Mouse (Mus musculus): ENCODE measurements at regions not wholly inside any gene's neighbourhood (a gene's known extent, or its start where the extent isn't known, plus 50 kb on each side); places are given as distances from the start of the nearest gene placed in this dataset.

DNA sequence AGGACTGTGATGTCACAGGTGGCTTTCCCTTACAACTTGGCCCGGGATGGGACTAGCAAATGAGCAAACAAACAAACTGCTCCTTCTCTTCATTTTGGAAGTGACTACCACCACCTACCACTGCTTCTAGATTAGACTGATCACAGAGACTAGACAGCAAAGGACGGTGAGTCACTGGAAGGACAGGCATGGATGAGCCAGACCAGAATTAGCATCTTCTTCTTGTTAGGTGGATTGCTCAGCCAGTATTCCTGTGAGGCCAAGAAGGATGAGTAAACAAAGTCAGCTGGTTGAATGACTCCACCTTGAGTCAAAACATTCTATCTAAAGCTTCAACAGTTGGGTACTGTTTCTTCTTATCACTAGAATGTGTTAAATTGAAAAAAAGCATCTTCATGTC, 385.1 kb upstream of the Mon1b start:
- DNase-seq = no peak

DNA sequence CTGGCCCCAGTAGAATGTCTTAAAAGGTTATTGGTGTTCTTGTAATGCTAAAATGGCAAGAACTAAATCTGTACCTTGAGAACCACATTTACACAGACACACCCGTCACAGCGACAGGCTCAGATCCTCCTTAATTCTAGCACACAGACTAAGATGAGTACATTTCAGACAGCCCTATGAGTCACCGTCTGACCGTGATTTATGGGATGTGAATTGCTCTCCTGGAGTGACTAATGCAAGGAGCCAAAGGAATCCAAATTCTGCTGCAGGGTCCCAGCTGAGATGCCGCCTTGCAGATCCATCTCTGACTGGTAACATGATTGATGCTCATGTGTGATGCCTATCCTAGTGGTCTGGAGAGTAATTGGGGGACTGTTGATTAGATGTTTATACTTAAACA, 381.3 kb upstream of the Mon1b start:
- no peak for DNase-seq

DNA sequence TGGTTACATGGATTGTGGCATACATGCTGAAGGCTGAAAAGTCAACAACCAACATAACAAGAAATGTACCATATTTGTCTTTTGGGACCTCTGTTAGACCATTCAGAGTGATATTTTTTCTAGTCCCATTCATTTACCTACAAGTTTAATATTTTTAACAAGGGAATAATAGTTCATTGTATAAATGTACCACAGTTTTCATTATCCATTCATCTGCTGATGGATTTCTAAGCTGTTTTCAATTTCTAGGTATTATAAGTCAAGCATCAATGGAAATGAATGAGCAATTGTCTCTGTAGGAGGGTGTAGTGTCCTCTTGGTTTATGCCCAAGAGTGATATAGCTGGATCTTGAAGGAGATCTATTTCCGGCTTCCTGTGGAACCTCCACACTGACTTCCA, 375.9 kb upstream of the Mon1b start:
- DNase-seq = no peak

DNA sequence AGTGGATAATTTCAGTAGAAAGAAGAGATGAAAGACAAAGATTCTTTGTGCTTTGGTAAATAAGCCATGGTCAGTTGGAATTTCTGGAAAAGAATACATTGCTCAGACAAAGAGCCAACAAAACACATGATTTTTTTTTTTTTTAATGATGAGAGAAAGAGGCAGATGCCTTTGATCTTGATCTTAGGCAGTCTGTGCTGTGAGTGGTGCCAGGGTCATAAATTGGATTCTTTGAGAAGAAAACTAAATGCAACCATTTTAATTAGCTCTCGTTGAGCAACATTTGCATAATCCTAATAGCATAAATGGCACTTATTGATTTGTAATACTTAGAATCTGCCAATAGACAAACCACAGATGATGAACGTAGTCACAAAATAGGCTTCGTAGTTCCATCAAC, 372.1 kb upstream of the Mon1b start:
- no peak for DNase-seq

- no peak for DNase-seq
Measured at GRCm38 (mm10) chr8:113271262-113271661, 364.1 kb upstream of the Mon1b start.

DNA sequence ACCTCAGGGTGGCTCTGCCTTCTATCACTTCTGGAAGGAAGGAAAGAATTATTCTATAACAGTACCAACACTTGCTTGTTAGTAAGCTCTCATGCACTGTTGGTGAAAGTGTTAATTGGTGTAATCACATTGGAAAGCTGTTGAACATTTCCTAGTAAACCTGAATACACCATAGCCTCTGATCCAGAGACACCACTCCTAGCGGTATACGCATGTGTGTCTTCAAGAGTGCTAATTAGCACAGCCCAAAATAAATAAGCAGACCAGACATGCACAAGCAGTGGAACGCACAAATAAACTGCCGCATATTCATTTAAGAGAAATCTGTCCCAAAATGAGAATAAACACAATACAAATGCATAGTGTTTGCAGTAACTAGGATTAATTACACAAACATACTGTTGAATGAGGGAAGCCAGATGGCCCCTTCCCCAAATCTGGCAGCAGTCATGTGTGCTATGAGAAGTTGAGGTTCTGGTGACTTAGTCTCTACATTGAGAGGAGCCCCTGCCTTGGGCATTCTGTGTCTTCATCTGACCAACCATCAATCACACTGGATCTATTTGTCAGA, 335.0 kb upstream of the Mon1b start:
- no peak for DNase-seq

- no peak for DNase-seq
Measured at GRCm38 (mm10) chr8:113303426-113303825, 332.0 kb upstream of the Mon1b start.

DNA sequence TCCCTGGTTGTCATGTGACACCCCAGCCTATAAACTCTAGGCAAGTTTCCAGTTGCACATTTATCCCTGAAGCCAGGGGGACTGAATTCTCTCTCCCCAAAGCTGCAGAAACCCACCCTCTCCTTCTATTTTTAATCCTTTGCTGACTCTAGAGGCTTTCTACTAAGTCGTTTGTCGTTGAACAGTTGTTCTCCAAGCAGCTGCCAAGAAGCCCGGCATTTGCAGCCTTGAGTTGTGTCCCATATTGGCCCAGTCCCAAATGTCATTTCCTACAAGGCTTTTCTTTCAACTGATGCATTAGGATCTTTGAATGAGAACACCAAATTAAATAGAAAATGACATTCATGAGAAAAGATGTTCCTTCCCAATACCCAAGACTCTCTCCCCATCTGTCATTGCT, 318.2 kb upstream of the Mon1b start:
- no peak for DNase-seq

- DNase-seq = no peak
Measured at GRCm38 (mm10) chr8:113331576-113331975, 303.8 kb upstream of the Mon1b start.

DNA sequence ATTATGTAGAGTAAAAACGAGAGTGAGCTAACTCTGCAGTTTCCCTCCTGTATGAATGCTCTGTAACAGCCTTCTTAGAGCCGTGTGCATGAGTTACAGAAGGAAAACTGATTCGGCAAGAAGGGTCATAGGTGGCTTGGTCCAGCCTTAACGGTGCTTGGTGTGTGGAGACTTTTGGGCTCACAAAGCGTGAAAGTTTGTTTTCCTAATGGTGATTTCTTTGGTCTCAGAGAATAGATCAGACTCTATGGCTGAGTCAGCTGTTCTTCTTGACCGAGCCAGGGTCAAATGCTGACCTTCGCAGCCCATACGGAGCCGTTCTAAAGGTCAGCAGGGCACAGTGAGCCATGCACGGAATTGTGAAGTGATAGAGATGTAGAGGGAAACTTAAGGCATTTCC, 294.1 kb upstream of the Mon1b start:
- DNase-seq = no peak

DNA sequence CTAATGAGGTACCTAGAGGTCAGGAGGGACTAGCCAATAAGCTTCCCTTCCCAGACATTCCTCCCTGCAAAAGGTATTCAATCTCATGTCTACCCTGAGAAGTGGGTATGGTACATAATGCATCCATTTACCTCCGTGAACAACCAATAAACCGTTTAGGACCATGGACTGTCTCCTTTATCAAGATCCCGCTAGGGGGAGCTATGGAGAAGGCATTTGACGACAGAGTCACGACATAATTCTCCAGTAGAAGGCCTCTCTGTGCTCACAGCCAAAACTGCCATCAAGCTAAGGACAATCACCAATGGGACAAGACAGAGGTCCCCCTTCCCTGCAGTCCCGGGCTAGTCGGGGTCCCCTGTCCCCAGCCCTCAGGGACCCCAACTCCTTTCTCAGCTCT, 273.5 kb upstream of the Mon1b start:
- no peak for DNase-seq

GRCm38 (mm10) chr8:113364181-113364580, 271.2 kb upstream of the Mon1b start:
- DNase-seq = no peak

DNA sequence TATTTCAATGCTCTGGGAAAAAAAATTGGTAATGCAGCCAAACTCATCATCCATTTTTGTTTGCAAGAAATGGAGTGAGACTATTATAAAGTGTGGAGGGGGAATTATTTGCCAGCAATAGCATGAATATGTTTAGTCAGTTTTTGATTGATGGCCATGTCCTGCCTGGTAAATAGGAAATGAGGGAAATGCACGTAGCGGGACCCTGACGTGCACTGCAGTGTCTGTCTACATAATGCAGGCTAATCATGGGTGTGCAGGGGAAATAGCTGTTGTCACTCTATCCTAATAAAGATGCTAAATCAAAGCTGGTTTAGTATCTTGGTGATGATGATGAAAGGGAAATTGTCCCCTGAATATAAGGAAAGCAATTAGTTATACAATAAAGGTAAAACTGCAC, 251.9 kb upstream of the Mon1b start:
- DNase-seq = no peak

DNA sequence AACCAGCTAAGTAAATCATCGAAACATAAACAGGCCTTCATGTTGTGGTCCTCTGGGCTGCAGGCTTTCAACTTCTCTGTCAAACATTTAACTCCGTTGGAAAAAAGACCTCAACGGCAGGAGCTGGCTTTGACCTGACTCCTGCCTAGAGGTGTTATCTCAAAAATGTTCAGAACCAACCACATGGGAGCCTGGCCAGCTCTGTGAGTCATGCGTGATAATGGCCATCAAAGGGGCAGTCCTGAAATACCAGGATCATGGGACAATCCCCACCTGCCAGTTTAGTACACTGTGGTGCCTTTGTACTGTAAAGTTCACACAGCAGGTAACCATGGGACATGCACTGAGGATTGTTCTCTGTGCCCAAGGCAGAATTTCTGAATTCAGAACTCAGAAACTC, 251.4 kb upstream of the Mon1b start:
- DNase-seq = no peak

- DNase-seq = no peak
Measured at GRCm38 (mm10) chr8:113389504-113389903, 245.9 kb upstream of the Mon1b start.

DNA sequence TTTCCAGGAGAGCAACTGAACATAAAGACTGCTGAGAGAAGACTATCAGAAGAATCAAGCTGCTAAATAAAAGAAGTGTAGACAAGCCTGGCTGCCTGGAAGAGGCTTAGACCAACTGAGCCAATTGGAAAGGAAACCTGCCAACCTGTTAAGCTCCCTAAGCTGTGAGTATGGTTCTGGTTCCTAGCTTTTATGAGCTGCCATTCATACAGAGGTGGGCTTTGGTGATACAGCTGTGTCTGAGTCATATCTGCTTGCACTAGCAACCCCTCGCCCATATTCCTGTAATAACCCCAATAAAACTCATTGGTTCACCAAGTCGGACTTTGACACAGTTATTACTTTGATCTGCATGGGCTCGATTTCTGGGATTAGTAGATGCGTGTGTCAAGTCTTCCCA, 245.3 kb upstream of the Mon1b start:
- DNase-seq = no peak

GRCm38 (mm10) chr8:113394319-113394718, 241.1 kb upstream of the Mon1b start:
- no peak for DNase-seq

DNA sequence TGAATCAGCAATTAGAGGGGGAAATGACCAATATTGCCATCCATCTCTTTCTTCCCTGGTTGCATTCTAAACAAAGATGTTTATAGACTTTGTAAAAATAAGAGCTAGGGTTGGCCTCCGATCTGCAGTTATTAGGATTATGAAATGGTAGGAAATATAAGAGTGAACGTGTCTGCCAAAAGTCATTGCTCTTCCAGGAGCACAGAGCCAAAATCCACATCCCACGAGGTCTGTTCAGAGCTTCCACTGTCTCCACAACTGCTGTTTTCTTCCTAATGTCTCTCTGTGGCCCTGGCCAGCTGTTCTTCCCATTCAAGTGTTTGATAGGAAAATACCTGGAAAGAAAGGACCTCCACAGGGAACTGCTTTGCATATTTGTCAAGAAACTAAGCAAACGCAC, 230.2 kb upstream of the Mon1b start:
- no peak for DNase-seq

DNA sequence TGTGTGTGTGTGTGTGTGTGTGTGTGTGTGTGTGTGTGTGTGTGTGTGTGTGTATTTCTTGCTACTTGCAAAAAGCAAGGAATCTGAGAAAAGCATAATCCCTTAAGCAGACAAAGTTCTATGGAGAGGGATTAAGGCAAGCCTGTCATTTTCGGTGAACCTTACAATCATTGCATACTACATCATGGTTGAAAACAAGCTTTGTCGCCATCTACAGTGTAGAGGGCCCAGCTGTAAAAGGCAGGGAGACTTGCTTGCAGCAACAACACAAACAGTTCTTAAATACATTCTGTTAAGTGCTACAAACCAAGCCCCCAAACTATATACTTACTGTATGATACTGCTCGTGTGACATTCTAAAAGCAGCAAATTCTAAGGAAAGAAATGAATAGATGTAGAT, 216.0 kb upstream of the Mon1b start:
- no peak for DNase-seq

GRCm38 (mm10) chr8:113422651-113423050, 212.7 kb upstream of the Mon1b start:
- DNase-seq = no peak

GRCm38 (mm10) chr8:113439088-113439487, 196.3 kb upstream of the Mon1b start:
- no peak for DNase-seq

GRCm38 (mm10) chr8:113454022-113454421, 181.4 kb upstream of the Mon1b start:
- DNase-seq = no peak

DNA sequence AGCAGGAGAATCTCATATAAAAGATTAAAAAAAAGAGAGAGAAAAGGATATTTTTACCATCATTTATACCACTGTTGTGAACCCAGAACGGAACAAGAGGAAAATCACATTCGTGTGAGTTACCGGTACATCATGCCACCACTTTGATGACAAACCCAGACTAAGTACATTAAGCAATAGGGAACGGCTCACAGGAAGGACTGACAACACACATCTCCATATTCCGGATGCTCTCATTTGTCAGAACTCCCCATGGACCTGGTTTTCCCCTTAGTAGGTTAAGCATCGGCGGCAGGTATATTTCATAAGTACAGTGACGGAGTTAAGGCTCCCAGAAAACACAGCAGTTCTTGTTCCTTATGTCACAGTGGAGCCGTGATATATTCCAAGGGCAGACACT, 170.8 kb upstream of the Mon1b start:
- DNase-seq = no peak

DNA sequence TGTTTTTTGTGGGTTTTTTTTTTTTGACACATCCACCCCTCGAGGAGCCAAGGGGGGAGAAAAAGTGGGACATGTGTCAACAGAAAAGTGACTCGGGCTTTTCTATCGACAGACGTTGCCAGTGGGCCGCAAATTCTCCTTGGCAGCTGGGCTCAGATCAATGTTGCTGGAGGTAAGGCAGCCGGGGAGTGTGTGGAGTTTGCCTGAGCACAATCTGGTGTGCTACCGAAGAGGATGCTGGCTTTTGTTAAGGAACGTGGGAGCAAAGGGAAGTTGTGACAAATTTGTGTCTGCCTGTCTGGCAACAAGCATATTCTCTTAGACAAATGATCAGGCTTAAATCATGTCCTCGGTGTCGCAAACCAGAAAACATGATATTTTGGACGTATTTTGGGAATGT, 170.2 kb upstream of the Mon1b start:
- DNase-seq = no peak

DNA sequence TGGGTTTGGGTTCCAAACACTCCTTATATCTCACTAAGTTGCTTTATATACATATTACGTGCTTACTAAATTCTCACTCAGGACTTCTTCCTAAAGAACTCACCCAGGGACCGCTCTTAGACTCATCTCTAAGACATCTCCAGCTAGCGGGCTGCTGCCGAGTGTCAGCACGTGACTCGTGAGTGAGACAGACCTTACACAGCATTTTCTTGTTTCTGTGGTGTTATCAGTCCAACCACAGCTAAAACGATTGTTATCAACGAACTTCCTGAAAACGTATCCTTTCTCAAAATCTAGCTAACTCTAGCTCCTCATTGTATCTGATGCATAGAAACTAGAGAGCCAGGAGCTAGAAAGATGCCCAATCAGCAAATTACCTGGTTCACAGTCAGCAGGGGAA, 168.7 kb upstream of the Mon1b start:
- no peak for DNase-seq

Measured in cerebellum, adult 11 months (tissue).